Mouse (Mus musculus): ENCODE results near the gene Bsg. TPM values are rescaled to one million over a fixed set of nuclear protein-coding genes. Genes with fewer than 3 reads are reported as not detected.
A peak's percentile ranks its signal among the peaks of the same experiment; 100 is the strongest.

Bsg gene
- polyA plus RNA-seq, 1 experiment from 2014 or later: 1,048 TPM

DNA sequence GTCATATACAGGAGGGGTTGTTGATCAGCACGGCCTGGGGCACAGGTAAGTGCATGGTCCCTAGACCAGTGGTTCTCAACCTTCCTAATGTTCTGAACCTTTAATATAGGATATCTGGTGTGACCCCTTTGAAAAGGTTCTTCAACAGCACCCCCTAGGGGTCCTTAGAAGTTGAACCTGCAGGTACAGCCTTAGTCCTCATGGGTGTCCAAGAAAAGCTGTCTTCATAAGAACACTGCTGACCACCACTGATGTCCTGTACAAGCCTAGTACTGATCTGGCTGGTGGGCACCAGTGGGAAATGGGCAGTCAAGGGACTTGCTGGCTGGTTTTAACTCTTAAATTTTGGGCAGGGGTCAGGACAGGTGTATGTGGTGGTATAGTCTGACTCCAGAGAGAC, 7.7 kb downstream of the Bsg start:
- ATAC-seq (ENCODE audit: low FRiP score, low TSS enrichment): no peak
- H3K27ac ChIP-seq (ENCODE audit: low read length): no peak overlapping the region
- H3K4me3 ChIP-seq (ENCODE audit: low read length): no peak overlapping the region

DNA sequence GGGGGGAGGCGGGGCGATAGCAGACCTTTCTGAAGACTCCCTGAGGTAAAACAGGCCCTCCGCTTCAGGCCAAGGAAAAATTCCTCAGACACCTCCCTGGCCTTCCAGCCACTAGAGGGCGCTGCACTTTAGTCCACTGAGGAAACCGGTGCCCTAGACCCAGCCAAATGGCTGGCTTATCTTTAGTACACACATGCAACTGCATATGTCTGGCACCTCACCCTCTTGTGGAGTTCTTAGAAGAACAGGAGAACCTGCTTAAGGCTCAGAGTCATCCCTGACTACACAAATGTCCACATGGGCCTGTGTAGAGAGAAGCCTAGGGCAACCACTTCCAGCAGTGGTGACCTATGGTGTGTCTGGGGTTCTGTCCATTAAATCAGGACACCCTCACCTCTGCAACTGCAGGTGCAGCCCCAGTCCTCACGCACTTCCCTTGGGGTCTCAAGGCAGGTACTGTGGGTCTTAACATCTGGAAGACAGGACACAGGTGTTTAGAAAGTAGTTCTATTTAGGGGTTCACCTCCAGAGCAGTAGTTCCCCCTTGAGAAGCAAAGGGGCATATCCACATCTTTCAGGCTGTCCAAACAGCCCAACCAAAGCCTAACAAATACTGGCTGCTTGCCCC, 8.3 kb downstream of the Bsg start:
- H3K9ac ChIP-seq (replicated peaks; ENCODE audit: low read length): no peak overlapping the region
- H3K4me2 ChIP-seq (replicated peaks; ENCODE audit: low read depth, low read length): no peak overlapping the region
- no peaks in the 10 kb centered on the region for H3K9me3 ChIP-seq (ENCODE audit: low read length)
- H3K36me3 ChIP-seq (ENCODE audit: insufficient read depth, low read length): peaks cover 34% of the 10 kb centered on the region
- peak; percentile 21; the same call in 1 of the 2 replicates for ATAC-seq (ENCODE audit: low FRiP score, low TSS enrichment)
- H3K4me3 ChIP-seq (ENCODE audit: low read length): no peak overlapping the region
- H3K27ac ChIP-seq (ENCODE audit: low read length): no peak overlapping the region
- H3K4me1 ChIP-seq (ENCODE audit: insufficient read depth, low read length): peaks cover 13% of the 10 kb centered on the region
- 19% methylated on average over 4 of the region's 6 CpGs for WGBS
- peaks cover 32% of the 10 kb centered on the region for H3K27me3 ChIP-seq (ENCODE audit: insufficient read depth, low read length)

More for the DNA sequence above, 7.7 kb downstream of the Bsg start:
- H3K9ac ChIP-seq (replicated peaks; ENCODE audit: low read length): no peak overlapping the region
- 76% methylated on average over 1 of the region's 1 CpGs for WGBS
- no peak overlapping the region for H3K4me2 ChIP-seq (replicated peaks; ENCODE audit: low read depth, low read length)
- peaks cover 15% of the 10 kb centered on the region for H3K4me1 ChIP-seq (ENCODE audit: insufficient read depth, low read length)
- no peaks in the 10 kb centered on the region for H3K9me3 ChIP-seq (ENCODE audit: low read length)
- H3K36me3 ChIP-seq (ENCODE audit: insufficient read depth, low read length): peaks cover 40% of the 10 kb centered on the region
- peaks cover 26% of the 10 kb centered on the region for H3K27me3 ChIP-seq (ENCODE audit: insufficient read depth, low read length)

DNA sequence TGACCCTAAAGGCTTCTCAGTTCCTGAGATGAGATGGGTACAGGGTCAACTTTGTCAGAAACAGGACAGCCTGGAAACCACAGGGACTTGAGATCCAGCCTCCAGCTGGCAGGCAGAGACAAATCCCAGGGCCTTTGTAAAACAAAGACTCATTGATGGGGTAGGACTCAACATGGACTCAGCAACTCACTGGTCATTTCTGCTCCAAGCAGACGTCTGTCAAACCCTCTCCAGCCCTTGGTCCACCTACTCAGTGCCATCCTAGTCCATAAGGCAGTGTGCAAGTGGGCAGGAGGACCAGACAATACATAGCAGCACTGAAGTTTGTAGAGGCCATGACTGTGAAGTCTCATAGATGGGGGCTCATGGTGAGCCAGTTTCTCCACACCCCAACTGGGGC, 8.9 kb downstream of the Bsg start:
- ATAC-seq (ENCODE audit: low FRiP score, low TSS enrichment): no peak
- Histone ChIP-seq H3K4me3 (ENCODE audit: low read length) (no peak overlapping the region), H3K36me3 (ENCODE audit: insufficient read depth, low read length) (peaks cover 33% of the 10 kb centered on the region), H3K9ac (replicated peaks; ENCODE audit: low read length) (no peak overlapping the region), H3K4me2 (replicated peaks; ENCODE audit: low read depth, low read length) (no peak overlapping the region), H3K9me3 (ENCODE audit: low read length) (no peaks in the 10 kb centered on the region), H3K27ac (ENCODE audit: low read length) (no peak overlapping the region), H3K4me1 (ENCODE audit: insufficient read depth, low read length) (peaks cover 13% of the 10 kb centered on the region), H3K27me3 (ENCODE audit: insufficient read depth, low read length) (peaks cover 37% of the 10 kb centered on the region)
- WGBS: 42% methylated on average over 1 of the region's 1 CpGs

- no peak overlapping the region for H3K27ac ChIP-seq (ENCODE audit: low read length)
- H3K36me3 ChIP-seq (ENCODE audit: insufficient read depth, low read length): peaks cover 22% of the 10 kb centered on the region
- H3K4me1 ChIP-seq (ENCODE audit: insufficient read depth, low read length): peaks cover 13% of the 10 kb centered on the region
- no peak overlapping the region for H3K4me2 ChIP-seq (replicated peaks; ENCODE audit: low read depth, low read length)
- peaks cover 49% of the 10 kb centered on the region for H3K27me3 ChIP-seq (ENCODE audit: insufficient read depth, low read length)
- no peak overlapping the region for H3K4me3 ChIP-seq (ENCODE audit: low read length)
- ATAC-seq (ENCODE audit: low FRiP score, low TSS enrichment): no peak
- H3K9me3 ChIP-seq (ENCODE audit: low read length): no peaks in the 10 kb centered on the region
- 66% methylated on average over 4 of the region's 4 CpGs for WGBS
- no peak overlapping the region for H3K9ac ChIP-seq (replicated peaks; ENCODE audit: low read length)
These were observed 10.7 kb downstream of the Bsg start for GRCm38 (mm10) chr10:79714996-79715395.

- H3K4me3 ChIP-seq (ENCODE audit: low read length): peak within 1 kb of the TSS; percentile 62
- no peak within 1 kb of the TSS for H3K27ac ChIP-seq (ENCODE audit: low read length)
- H3K9me3 ChIP-seq (ENCODE audit: low read length): no peaks in the 10 kb centered on the region
- peaks cover 13% of the 10 kb centered on the region for H3K4me1 ChIP-seq (ENCODE audit: insufficient read depth, low read length)
- peaks cover 8% of the 10 kb centered on the region for H3K36me3 ChIP-seq (ENCODE audit: insufficient read depth, low read length)
- ATAC-seq (ENCODE audit: low FRiP score, low TSS enrichment): peak; percentile 47
- H3K27me3 ChIP-seq (ENCODE audit: insufficient read depth, low read length): peaks cover 49% of the 10 kb centered on the region
- 1% methylated on average over 67 of the region's 91 CpGs for WGBS
- peak within 1 kb of the TSS; percentile 38 for H3K9ac ChIP-seq (replicated peaks; ENCODE audit: low read length)
- H3K4me2 ChIP-seq (replicated peaks; ENCODE audit: low read depth, low read length): peak within 1 kb of the TSS; percentile 99
These were observed 12.1 kb downstream of the Bsg start, which contains the start of gene Hcn2 for GRCm38 (mm10) chr10:79716254-79716987. TSS of gene Hcn2 (plus strand) at chr10:79716634.

DNA sequence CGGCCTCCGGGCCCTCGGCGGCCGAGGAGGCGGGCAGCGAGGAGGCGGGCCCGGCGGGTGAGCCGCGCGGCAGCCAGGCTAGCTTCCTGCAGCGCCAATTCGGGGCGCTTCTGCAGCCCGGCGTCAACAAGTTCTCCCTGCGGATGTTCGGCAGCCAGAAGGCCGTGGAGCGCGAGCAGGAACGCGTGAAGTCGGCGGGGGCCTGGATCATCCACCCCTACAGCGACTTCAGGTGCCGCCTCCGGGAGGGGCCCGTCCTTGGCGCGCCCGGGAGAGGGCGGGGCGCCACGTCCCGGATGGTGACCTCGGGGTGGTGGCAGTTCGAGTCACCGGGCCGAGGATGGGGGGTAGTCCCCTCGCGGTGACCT, 12.7 kb downstream of the Bsg start:
- peak; percentile 1; the same call in 1 of the 2 replicates for ATAC-seq (ENCODE audit: low FRiP score, low TSS enrichment)
- peaks cover 49% of the 10 kb centered on the region for H3K27me3 ChIP-seq (ENCODE audit: insufficient read depth, low read length)
- peaks cover 13% of the 10 kb centered on the region for H3K4me1 ChIP-seq (ENCODE audit: insufficient read depth, low read length)
- H3K4me3 ChIP-seq (ENCODE audit: low read length): peak overlapping the region; percentile 62
- peak overlapping the region; percentile 99 for H3K4me2 ChIP-seq (replicated peaks; ENCODE audit: low read depth, low read length)
- H3K9ac ChIP-seq (replicated peaks; ENCODE audit: low read length): peak overlapping the region; percentile 38
- H3K36me3 ChIP-seq (ENCODE audit: insufficient read depth, low read length): peaks cover 2% of the 10 kb centered on the region
- under 1% methylated on average over 44 of the region's 44 CpGs for WGBS
- H3K9me3 ChIP-seq (ENCODE audit: low read length): no peaks in the 10 kb centered on the region
- no peak overlapping the region for H3K27ac ChIP-seq (ENCODE audit: low read length)

DNA sequence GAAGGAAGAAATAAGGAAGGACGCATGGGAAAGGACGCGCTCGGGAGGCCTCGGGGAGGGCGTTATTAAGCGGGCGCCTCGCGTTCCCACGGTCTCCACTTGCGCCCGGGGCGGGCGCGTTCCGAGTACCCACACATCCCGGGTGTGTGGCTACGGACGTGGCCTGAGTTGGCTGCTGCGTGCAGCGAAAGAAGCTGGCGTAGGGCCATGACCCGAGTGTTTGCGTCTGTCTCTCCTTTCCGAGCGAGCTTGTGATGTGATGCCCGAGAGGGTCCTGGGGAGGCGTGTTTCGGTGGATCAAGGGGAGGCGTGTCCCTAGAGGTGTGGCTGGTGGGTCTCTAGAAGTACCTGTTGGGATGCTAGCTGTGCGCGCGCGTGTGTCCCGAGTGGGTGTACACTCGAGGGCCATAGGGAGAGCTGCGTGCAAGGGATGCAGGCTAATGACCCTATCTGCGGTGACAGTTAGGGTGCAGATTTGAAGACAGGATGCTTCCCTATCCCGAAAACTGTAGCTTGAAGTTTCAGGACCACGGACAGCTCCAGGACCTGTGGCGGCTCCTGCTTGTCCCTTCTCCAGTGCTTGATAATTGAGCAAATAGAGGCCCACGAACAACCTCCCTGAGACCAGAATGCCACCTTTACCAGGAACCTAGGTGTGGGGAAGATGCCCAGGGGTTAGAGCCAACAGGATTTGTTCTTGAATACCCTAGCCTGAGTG, 13.5 kb downstream of the Bsg start:
- no peaks in the 10 kb centered on the region for H3K9me3 ChIP-seq (ENCODE audit: low read length)
- H3K36me3 ChIP-seq (ENCODE audit: insufficient read depth, low read length): no peaks in the 10 kb centered on the region
- WGBS: 3% methylated on average over 43 of the region's 43 CpGs
- peaks cover 13% of the 10 kb centered on the region for H3K4me1 ChIP-seq (ENCODE audit: insufficient read depth, low read length)
- H3K27me3 ChIP-seq (ENCODE audit: insufficient read depth, low read length): peaks cover 49% of the 10 kb centered on the region
- peak overlapping the region; percentile 99 for H3K4me2 ChIP-seq (replicated peaks; ENCODE audit: low read depth, low read length)
- peak overlapping the region; percentile 62 for H3K4me3 ChIP-seq (ENCODE audit: low read length)
- H3K9ac ChIP-seq (replicated peaks; ENCODE audit: low read length): no peak overlapping the region
- H3K27ac ChIP-seq (ENCODE audit: low read length): no peak overlapping the region
- ATAC-seq (ENCODE audit: low FRiP score, low TSS enrichment): no peak; the same call in 1 of the 2 replicates

DNA sequence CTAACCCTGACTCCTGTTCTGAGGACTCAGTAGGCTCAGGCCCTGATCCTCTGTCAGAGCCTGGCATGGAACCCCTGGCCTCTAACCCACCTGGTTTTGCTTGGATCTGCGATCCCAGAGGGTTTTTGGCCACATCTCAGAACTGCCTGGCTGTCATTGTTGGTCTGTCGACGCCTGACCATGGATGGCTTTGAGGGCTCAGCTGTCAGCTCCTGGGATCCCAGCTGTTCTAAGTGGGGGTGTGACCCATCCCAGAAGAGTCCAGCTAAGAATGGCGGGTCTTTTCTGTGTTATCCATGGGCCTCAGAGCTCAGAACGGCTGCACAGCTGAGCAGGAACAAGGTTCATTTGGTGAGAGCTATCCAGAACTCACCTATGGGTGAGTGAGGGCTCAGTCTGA, 16.8 kb downstream of the Bsg start:
- 69% methylated on average over 5 of the region's 5 CpGs for WGBS
- Histone ChIP-seq H3K4me1 (ENCODE audit: insufficient read depth, low read length) (peaks cover 17% of the 10 kb centered on the region), H3K9ac (replicated peaks; ENCODE audit: low read length) (no peak overlapping the region), H3K4me2 (replicated peaks; ENCODE audit: low read depth, low read length) (no peak overlapping the region), H3K27ac (ENCODE audit: low read length) (no peak overlapping the region), H3K9me3 (ENCODE audit: low read length) (no peaks in the 10 kb centered on the region), H3K36me3 (ENCODE audit: insufficient read depth, low read length) (no peaks in the 10 kb centered on the region), H3K4me3 (ENCODE audit: low read length) (no peak overlapping the region), H3K27me3 (ENCODE audit: insufficient read depth, low read length) (peaks cover 32% of the 10 kb centered on the region)
- no peak for ATAC-seq (ENCODE audit: low FRiP score, low TSS enrichment)

DNA sequence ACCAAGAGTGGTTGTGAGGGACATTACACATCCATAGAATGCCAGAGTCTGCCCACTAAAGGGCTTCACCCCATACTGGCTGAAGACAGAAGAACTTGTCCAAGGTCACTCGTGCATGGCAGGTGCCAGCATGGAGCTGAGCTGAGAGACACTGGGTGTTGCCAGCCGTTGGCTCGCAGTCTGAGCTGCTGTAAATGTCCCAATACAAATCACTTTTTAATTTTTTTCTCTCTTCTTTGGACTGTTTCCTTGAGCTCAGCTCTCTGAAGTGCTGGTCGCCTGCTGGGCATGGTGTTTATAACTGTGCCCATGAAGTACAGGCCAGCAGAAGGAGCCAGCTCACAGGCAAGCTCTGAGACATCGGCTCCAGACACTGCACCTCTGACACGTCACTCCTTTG, 18.8 kb downstream of the Bsg start:
- Histone ChIP-seq H3K36me3 (ENCODE audit: insufficient read depth, low read length) (no peaks in the 10 kb centered on the region), H3K4me2 (replicated peaks; ENCODE audit: low read depth, low read length) (no peak overlapping the region), H3K27ac (ENCODE audit: low read length) (no peak overlapping the region), H3K9ac (replicated peaks; ENCODE audit: low read length) (no peak overlapping the region), H3K9me3 (ENCODE audit: low read length) (no peaks in the 10 kb centered on the region), H3K27me3 (ENCODE audit: insufficient read depth, low read length) (peaks cover 13% of the 10 kb centered on the region), H3K4me1 (ENCODE audit: insufficient read depth, low read length) (peaks cover 9% of the 10 kb centered on the region), H3K4me3 (ENCODE audit: low read length) (no peak overlapping the region)
- 66% methylated on average over 6 of the region's 6 CpGs for WGBS
- ATAC-seq (ENCODE audit: low FRiP score, low TSS enrichment): no peak
